In genomic region chr5:128475372-128475771, GRCm38 (mm10) we compare ENCODE assay signal across 36 mouse cellular contexts. TPM values are rescaled to one million over a fixed set of nuclear protein-coding genes. Genes with fewer than 3 reads are reported as not detected.
"Had no signal": no experiment of that assay in that cellular context is flagged by ENCODE, and none has a peak within 500 bp of the region (broad histone marks: within the 10 kb centered on the region; RNA-seq: fewer than 3 reads in every experiment).

No protein-coding gene starts in this region.

- H3K27me3 ChIP-seq: heart, embryonic 12.5 days; heart, embryonic 13.5 days; heart, embryonic 15.5 days; hindbrain, embryonic 12.5 days; hindbrain, embryonic 13.5 days; hindbrain, embryonic 15.5 days; intestine, embryonic 15.5 days had no signal

- H3K9ac ChIP-seq: heart, embryonic 12.5 days; heart, embryonic 13.5 days; heart, embryonic 15.5 days; hindbrain, embryonic 12.5 days; hindbrain, embryonic 13.5 days; hindbrain, embryonic 14.5 days; hindbrain, embryonic 15.5 days; intestine, embryonic 15.5 days; kidney, embryonic 15.5 days had no signal

- H3K4me1 ChIP-seq: heart, embryonic 10.5 days; heart, embryonic 12.5 days; heart, embryonic 13.5 days; heart, embryonic 15.5 days; hindbrain, embryonic 10.5 days; hindbrain, embryonic 12.5 days; hindbrain, embryonic 13.5 days; hindbrain, embryonic 15.5 days; intestine, embryonic 15.5 days; kidney, embryonic 15.5 days had no signal

- DNase-seq: heart, postnatal 10 days; heart, postnatal 14 days; heart, postnatal 36 days; heart, postnatal 4 days; kidney, adult 11 months; kidney, adult 18-20 months; kidney, adult 2 months; kidney, adult 8-10 months; kidney, adult 9 months; kidney, postnatal 10 days; kidney, postnatal 14 days; kidney, postnatal 25 days; kidney, postnatal 36 days; kidney, postnatal 4 days; layer of hippocampus, adult 9-11 months; layer of hippocampus, postnatal 36 days had no signal

- H3K4me2 ChIP-seq: heart, embryonic 11.5 days; heart, embryonic 12.5 days; heart, embryonic 13.5 days; heart, embryonic 15.5 days; hindbrain, embryonic 12.5 days; hindbrain, embryonic 13.5 days; hindbrain, embryonic 14.5 days; hindbrain, embryonic 15.5 days; intestine, embryonic 15.5 days; kidney, embryonic 15.5 days had no signal

- H3K4me3 ChIP-seq: heart, embryonic 10.5 days; heart, embryonic 12.5 days; heart, embryonic 13.5 days; heart, embryonic 15.5 days; hindbrain, embryonic 10.5 days; hindbrain, embryonic 12.5 days; hindbrain, embryonic 13.5 days; hindbrain, embryonic 15.5 days; intestine, embryonic 15.5 days; kidney, embryonic 15.5 days; layer of hippocampus, adult 2 months had no signal

- ATAC-seq: hindbrain, embryonic 16.5 days; hindbrain, postnatal 0 days; inflammation-experienced regulatory T-cells, adult 6 months; intestine, embryonic 15.5 days; intestine, embryonic 16.5 days; intestine, postnatal 0 days had no signal

- H3K9me3 ChIP-seq: heart, embryonic 10.5 days; heart, embryonic 12.5 days; heart, embryonic 15.5 days; hindbrain, embryonic 10.5 days; hindbrain, embryonic 12.5 days; hindbrain, embryonic 13.5 days; hindbrain, embryonic 15.5 days; intestine, embryonic 15.5 days; kidney, embryonic 15.5 days had no signal

- H3K36me3 ChIP-seq: heart, embryonic 10.5 days; heart, embryonic 12.5 days; heart, embryonic 13.5 days; heart, embryonic 15.5 days; hindbrain, embryonic 10.5 days; hindbrain, embryonic 12.5 days; hindbrain, embryonic 13.5 days; hindbrain, embryonic 15.5 days; intestine, embryonic 15.5 days; kidney, embryonic 15.5 days had no signal

- H3K27ac ChIP-seq: heart, embryonic 10.5 days; heart, embryonic 13.5 days; heart, embryonic 15.5 days; hindbrain, embryonic 10.5 days; hindbrain, embryonic 12.5 days; hindbrain, embryonic 13.5 days; hindbrain, embryonic 14.5 days; hindbrain, embryonic 15.5 days; hindbrain, postnatal 0 days; intestine, embryonic 15.5 days; kidney, embryonic 15.5 days; kidney, postnatal 0 days; layer of hippocampus, adult 2 months had no signal

RNA-seq across cellular contexts. Expression of gene Tmem132d, which starts 42.5 kb away (rescaled TPM):
- total RNA-seq: hematopoietic stem cell, adult 5-6 weeks had no signal
- polyA plus RNA-seq: inflammation-experienced regulatory T-cells, adult 6 months; intestine, embryonic 16.5 days; intestine, postnatal 0 days; kidney, adult 2 months had no signal
